Mouse (Mus musculus) left cerebral cortex, postnatal 4 days (tissue): ENCODE results near the gene Ppm1l. TPM values are rescaled to one million over a fixed set of nuclear protein-coding genes. Genes with fewer than 3 reads are reported as not detected.

ENCODE experiments used
- DNase-seq: peaks from one replicate; pipeline ENCODE4 v3.0.0-alpha.2; 2022
- intact Hi-C: fragments of 180-260 bp; cut with DNase I; formaldehyde crosslinking; loops from one replicate; pipeline ENCODE4 v1.15.1; 2025
- total RNA-seq, 2 experiments: library from RNA; stranded (reverse); gene quantifications; 2 replicates each; pipeline ENCODE4 v1.2.3; 2021

The Ppm1l gene
- total RNA-seq, 2 experiments from 2014 or later = 45.9 to 49.2 TPM

GRCm38 (mm10) chr3:69429319-69429718 is 112.7 kb downstream of the Ppm1l start:
- intact Hi-C loops = no loop called here
- no peak for DNase-seq

DNA sequence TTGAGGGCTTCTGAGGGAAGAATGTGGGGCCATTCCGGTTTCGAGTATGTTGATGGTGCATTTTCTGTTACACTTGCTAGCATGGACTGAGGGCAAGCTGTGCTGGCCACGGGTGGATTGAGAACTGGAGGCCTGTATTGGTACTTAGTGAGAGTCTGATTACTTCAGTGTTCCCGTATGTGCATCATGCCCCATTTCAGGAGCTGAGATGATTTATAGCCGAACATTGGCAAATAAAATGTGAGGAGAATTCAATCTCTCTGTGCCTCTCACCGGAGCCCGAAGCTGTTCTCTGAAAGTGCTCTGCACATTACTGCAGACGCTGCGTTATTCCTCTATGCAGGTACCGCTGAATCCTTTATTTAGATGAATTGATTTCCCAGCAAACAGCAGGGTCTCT is 116.9 kb downstream of the Ppm1l start:
- DNase-seq = no peak

GRCm38 (mm10) chr3:69438773-69439514 is 122.3 kb downstream of the Ppm1l start:
- DNase-seq = no peak
- intact Hi-C loops = no loop called here

More for the DNA sequence above, 116.9 kb downstream of the Ppm1l start:
- intact Hi-C loops = no loop called here

GRCm38 (mm10) chr3:69440761-69441160 is 124.1 kb downstream of the Ppm1l start:
- no peak for DNase-seq
- intact Hi-C loops = no loop called here

DNA sequence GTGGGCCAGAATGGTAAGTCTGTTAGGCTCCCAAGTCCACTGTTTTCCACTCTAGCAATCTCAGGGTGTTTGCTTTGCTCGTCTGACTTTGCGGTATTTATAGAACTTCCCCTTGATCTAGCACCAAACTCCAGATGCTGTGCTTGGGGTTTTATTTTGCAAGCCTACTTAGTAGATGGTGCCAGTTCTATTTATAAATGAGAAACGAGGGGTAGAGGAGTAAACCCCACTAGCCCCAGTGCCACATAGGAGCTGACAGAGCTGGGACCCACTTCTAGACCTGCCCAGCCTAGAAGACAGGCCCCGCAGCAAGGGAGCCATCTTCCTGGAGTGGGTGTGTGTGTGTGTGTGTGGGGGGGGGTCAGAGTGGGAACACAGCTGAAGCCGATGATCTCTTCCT is 130.3 kb downstream of the Ppm1l start:
- DNase-seq = no peak
- intact Hi-C loops = no loop called here

DNA sequence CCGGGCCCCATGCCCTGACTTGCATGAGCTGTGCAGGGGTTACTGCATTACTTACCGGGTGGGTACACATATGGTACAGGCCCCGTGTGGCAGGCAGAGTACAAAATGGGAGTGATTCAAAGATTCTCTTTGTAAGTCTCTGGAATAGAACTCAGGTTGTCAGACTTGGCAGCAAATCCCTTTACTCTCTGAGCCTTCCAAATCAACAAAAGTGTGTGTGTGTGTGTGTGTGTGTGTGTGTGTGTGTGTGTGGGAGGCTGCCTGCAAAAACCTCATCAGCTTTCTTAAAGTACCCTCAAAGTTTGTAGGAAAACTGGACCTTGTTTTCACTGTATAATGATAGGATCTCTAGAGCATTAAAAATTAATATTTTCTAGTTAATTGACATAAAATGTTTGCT is 132.4 kb downstream of the Ppm1l start:
- DNase-seq = no peak
- intact Hi-C loops = no loop called here

DNA sequence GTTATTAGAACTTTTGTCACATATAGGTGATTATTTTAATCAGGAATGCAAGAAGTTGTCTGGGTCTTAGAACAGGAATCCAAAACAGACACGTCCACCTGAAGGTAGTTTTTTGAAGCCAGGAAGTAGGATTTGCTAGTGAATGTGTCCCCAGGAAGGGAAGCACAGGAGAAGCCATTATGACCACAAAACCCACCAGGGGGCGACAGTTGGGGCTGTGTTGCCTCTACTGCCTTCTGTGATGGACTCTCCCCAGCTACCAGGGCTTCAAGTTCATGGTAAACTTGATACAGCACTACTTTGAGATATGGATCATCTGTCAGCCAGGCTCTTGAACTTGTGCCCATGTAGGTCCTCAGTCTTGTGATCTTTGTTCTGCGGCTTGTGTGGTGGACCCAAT is 137.7 kb downstream of the Ppm1l start:
- intact Hi-C loops = no loop called here

DNA sequence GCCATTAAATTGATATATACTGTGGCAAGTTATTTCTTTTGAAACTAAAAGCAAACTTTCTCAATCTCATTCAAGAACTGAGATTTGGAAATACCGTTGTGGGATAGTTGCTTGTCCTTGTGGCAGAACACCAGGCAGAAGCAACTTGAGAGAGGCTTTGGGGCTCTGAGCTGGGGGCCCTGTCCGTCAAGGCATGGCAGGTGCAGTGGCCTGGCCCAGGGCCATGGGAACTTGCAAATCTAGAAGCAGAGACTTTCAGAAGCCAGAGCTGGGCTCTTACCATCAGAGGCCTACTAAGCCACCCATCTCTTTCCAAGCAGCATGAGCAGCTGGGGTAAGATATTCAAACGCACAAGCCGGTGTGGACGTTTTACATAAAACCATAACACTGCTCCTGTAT is 139.4 kb downstream of the Ppm1l start:
- intact Hi-C loops = no loop called here
- DNase-seq = peak; percentile 19

More for the DNA sequence above, 137.7 kb downstream of the Ppm1l start:
- DNase-seq = no peak

- intact Hi-C loops = no loop called here
- DNase-seq = no peak
Observed at GRCm38 (mm10) chr3:69458756-69459155, 142.1 kb downstream of the Ppm1l start.

- intact Hi-C loops = no loop called here
Observed at GRCm38 (mm10) chr3:69461956-69462355, 145.3 kb downstream of the Ppm1l start.

DNA sequence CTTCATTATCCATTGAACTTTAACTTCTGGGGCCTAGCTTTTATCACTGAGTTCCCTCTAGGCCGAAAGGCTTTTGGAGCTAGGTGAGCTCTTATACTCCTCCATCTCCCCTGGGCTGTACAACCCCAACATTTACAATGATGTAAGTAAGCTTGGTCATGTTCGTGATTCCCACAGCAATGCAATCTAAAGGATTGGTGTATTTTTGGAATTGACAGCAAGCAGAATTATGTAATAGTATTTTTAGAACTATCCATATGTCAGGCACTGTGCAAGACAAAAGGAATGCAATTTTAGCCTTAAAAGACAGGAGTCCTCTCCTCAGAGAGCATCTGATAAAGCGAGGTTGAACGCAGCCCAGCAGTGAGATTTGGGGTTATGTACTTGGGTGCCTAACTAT is 149.1 kb downstream of the Ppm1l start:
- no peak for DNase-seq
- intact Hi-C loops = no loop called here

More at GRCm38 (mm10) chr3:69461956-69462355, 145.3 kb downstream of the Ppm1l start:
- no peak for DNase-seq

GRCm38 (mm10) chr3:69468280-69469008 is 151.8 kb downstream of the Ppm1l start:
- no peak for DNase-seq

GRCm38 (mm10) chr3:69469463-69470141 is 152.9 kb downstream of the Ppm1l start:
- DNase-seq = no peak
- intact Hi-C loops = no loop called here

More at GRCm38 (mm10) chr3:69468280-69469008, 151.8 kb downstream of the Ppm1l start:
- intact Hi-C loops = no loop called here

DNA sequence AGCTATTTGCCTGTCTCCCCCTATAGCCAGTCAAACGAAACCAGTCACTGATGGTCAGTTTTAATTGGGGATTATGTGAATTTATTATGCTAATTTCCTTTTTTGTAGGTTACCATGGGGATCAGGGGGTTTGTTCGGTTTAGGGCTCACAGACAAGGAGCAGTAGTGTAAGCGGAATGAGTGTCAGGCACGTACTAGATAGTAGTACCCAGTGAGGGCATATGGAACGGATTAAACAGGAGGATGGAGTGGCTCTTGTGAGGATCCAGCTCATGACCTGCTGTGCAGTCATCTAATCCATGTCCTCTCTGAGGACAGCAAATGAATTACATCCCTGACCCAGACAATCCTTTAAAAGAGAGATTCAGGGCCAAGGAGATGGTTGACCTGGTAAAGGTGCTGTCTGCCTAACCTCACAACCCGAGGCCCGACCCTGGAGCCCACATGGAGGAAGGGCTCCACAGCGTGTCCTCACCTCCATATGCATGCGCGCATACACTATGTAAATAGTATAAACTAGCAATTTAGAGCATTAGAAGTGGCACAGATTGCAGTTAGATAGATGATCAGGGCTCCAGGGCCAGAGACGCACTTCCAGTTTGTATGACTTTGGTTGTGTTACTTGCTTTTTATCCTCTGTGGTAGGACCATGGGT is 153.6 kb downstream of the Ppm1l start:
- intact Hi-C loops = no loop called here
- DNase-seq = no peak

- intact Hi-C loops = no loop called here
Observed at GRCm38 (mm10) chr3:69475850-69476450, 159.3 kb downstream of the Ppm1l start.

DNA sequence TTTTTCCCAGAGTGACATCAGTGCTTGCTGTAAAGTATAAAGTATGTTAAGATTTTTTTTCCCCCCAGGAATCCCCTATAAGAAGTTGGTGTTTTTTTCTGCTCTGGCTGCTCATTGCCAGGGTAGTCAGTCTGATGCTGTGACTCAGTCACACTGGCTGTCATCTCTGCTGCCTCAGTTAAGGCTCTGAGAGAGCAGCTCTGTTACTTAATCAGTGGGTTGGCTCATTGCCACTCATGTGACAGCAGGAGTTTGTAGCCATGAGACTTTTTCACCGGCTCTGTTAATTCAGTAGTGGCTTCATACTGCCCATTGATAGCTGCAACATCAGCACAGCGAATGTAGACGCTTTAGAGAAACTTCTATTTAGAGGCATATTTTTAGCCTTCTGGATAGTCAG is 163.3 kb downstream of the Ppm1l start:
- DNase-seq = peak; percentile 41
- intact Hi-C loops = loop anchor here (2.0 to 10.0 kb wide), 3 partner anchors 163 to 225 kb away; partner anchors contain the start of gene Ppm1l

More at GRCm38 (mm10) chr3:69475850-69476450, 159.3 kb downstream of the Ppm1l start:
- DNase-seq = no peak

GRCm38 (mm10) chr3:69481835-69482234 is 165.2 kb downstream of the Ppm1l start:
- intact Hi-C loops = loop anchor here (2.0 to 10.0 kb wide), 3 partner anchors 165 to 225 kb away; partner anchors contain the start of gene Ppm1l
- DNase-seq = peak; percentile 70

GRCm38 (mm10) chr3:69484006-69484574 is 167.4 kb downstream of the Ppm1l start:
- intact Hi-C loops = loop anchor here (5.0 to 10.0 kb wide), 2 partner anchors 167 to 221 kb away; partner anchors contain the start of gene Ppm1l
- peak; percentile 12 for DNase-seq

DNA sequence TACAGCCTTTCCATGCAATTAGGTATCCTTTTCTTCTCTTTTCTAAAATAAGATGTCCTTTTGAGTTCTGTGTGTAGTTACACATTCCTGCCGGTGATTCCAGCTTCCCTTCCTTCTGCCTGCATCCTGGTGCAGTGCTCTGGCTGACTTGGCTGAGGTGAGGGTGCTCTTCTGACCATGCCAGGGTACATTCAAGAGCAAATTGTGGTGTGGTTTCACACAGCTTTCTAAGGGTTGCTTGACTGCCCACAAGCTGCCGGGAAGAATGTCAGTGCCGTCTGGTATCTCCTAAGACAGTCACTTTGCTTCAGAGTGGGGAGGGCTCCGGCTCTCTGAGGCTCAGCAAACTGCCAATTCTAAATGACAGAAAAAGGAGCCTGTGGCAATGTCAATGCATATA is 167.9 kb downstream of the Ppm1l start:
- intact Hi-C loops = loop anchor here (5.0 to 10.0 kb wide), 2 partner anchors 167 to 220 kb away; partner anchors contain the start of gene Ppm1l

DNA sequence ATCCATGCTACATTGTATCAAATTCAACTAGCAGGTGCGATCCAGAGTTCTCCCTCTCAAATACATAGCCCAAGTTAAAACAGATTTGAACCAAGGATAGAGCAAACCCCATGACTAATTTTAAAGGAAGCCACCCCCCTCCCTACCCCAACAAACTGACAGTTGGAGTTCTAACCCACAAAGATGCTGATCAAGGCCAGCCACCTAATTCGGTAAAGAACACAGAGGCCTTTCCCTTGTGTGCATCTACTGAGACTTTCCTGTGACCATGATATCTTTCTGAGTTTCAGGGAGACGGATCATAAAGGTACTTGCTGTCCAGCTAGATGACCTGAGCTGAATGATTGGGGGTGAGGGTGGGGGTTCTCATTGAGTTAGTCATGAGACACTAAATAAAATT is 168.7 kb downstream of the Ppm1l start:
- DNase-seq = no peak
- intact Hi-C loops = loop anchor here (10.0 kb wide), 1 partner anchor 219 kb away; no protein-coding TSS in a partner anchor

More for the DNA sequence above, 167.9 kb downstream of the Ppm1l start:
- DNase-seq = peak; percentile 30
